Mouse (Mus musculus): ENCODE results near the gene Gpat3. TPM values are rescaled to one million over a fixed set of nuclear protein-coding genes. Genes with fewer than 3 reads are reported as not detected.
A peak's percentile ranks its signal among the peaks of the same experiment; 100 is the strongest.

Gene Gpat3
- total RNA-seq, 2 experiments from 2014 or later, result 2.7 to 8.2 TPM

DNA sequence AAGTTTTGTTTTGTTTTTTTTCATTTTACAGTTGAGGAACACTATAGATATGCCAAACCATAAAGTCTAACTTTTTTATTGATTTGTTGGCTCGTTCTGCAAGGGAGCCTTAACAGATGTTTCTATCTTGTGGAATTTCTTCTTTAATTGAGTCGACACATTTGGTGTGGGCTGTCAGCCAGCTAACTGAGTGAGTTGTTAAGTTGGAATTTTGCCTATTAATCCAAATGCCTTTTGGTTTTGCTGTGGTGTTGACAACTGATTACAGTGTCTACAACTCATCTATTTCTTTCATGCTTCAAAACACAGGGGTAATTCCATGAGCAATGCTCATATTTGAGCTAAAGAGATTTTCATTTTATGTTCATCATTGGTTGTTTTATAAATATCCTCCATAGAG is 20.7 kb downstream of the Gpat3 start:
- Histone ChIP-seq H3K27ac (no peak overlapping the region), H3K4me3 (no peak overlapping the region)
- intact Hi-C loops (cut with DNase I), result no loop called here
- TF ChIP-seq CTCF (IDR thresholded peaks at IDR 0.05), result no peak
- no peak for DNase-seq

DNA sequence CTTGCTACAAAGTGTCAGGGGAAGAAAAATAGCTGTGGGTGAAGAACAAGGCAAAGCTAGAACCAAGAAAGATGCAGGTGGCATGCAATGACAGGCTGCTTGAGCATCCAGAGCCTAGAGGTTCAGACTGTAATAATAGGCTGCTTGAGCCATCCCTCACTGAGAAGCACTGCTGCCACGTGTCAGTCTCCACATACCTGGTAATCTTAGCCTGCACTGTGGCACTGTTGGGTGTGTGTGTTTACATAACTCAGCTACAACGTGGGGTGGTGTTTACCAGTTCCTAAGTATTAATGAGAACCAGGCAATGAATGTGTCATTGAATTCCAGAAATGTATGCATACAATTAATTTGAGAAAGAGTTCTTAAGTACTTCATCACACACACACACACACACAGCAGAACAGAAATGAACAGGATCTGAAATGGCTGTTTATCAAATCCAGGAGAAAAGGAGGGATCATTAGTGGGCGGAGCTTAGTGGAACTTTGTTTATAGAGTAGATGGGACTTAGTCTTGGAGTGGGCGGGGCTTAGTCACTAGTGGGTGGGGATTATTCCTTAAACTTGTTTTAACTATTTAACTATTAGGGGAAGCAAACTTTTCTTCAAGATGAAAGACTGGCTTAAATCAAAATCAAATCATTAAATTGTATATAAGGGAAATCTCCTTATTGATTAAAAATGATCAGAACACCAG is 23.8 kb downstream of the Gpat3 start:
- intact Hi-C loops (cut with DNase I), result no loop called here
- Histone ChIP-seq H3K4me3 (no peak overlapping the region), H3K27ac (no peak overlapping the region)
- no peak for TF ChIP-seq CTCF (IDR thresholded peaks at IDR 0.05)
- no peak for DNase-seq

- no peak for DNase-seq
- Histone ChIP-seq H3K4me3 (no peak overlapping the region), H3K27ac (no peak overlapping the region)
- intact Hi-C loops (cut with DNase I), result no loop called here
- no peak for TF ChIP-seq CTCF (IDR thresholded peaks at IDR 0.05)
Observed at GRCm38 (mm10) chr5:100871987-100872386, 26.5 kb downstream of the Gpat3 start.

DNA sequence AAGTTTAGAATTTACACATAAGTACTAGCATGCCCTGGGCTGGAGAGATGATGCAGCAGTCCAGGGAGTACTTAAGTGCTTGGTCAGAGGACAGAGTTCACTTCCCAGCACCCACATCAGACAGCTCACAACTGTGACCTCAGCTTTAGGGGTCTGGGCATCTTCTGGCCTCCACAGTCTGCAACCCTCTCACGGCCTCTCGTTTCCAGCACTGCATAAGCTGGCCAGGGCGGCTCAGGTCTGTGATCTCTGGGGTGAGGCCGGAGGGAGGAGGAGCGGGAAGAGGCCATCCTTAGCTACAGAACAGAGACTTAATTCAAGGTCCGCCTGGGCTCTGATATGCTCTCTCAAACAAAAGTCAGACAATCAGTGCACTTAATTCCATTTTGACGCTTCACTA is 29.2 kb downstream of the Gpat3 start:
- intact Hi-C loops (cut with DNase I), result no loop called here
- Histone ChIP-seq H3K4me3 (no peak overlapping the region), H3K27ac (no peak overlapping the region)
- TF ChIP-seq CTCF (IDR thresholded peaks at IDR 0.05), result no peak
- DNase-seq, result no peak

- no peak for DNase-seq
- no peak overlapping the region for H3K4me3 ChIP-seq
- no peak for TF ChIP-seq CTCF (IDR thresholded peaks at IDR 0.05)
- intact Hi-C loops (cut with DNase I), result no loop called here
- H3K27ac ChIP-seq, result no peak overlapping the region
Observed at GRCm38 (mm10) chr5:100875180-100875579, 29.7 kb downstream of the Gpat3 start.

GRCm38 (mm10) chr5:100877021-100877420 is 31.5 kb downstream of the Gpat3 start:
- DNase-seq, result no peak
- Histone ChIP-seq H3K27ac (no peak overlapping the region), H3K4me3 (no peak overlapping the region)
- intact Hi-C loops (cut with DNase I), result no loop called here
- no peak for TF ChIP-seq CTCF (IDR thresholded peaks at IDR 0.05)

DNA sequence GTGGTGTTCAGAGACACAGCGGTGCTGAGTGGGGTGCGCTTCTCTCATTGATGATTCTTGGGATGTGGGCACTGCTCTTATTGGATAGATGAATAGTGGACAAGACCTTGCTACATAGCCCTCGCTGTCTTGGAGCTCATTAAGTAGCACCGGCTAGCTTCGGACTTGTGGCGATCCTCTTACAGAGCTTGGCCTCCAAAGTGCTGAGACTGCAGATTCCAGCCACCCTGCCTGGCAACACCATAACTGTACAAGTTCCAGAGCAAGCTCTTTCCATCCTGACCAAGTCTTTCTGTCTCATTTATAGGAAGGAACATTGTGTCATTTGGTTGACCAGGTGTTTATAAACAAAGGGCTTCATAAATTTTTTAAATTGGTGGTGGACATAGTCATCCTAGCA is 39.7 kb downstream of the Gpat3 start:
- DNase-seq, result peak; percentile 63
- intact Hi-C loops (cut with DNase I), result no loop called here
- no peak overlapping the region for H3K27ac ChIP-seq

DNA sequence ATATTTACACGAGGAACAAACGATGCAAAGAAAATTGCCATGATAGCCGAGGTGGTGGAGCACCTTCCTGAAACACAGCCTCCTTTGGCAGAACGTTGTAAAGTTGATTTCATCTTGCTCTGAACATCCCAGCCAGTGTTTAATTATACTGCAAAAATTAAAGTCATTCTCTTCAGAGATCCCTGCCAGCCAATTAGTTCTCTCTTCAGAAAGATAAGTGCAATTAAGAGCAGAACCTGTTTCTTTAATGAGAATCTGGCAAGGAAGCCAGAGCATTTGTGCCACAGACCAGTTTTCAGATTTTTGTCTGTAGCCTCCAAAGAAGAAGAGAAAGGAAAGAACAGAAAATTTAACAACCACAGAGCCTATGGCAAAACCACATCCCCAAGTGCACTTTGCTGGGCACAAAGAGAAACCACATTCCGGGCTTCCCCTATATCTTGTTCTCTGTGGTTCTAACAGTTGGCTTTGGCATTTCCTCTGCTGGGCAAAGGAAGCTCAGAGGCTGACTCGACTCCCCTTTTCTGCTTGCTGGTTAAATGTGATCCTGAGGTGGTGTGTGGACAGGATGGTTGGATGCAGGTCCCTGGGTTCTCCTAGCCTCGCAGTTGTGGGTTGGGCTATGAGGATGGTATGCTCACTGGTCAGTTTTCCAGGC is 40.9 kb downstream of the Gpat3 start:
- Histone ChIP-seq H3K4me3 (no peak overlapping the region), H3K27ac (no peak overlapping the region)
- DNase-seq, result no peak
- no peak for TF ChIP-seq CTCF (IDR thresholded peaks at IDR 0.05)
- intact Hi-C loops (cut with DNase I), result no loop called here

More for the DNA sequence above, 39.7 kb downstream of the Gpat3 start:
- TF ChIP-seq CTCF (IDR thresholded peaks at IDR 0.05), result no peak
- H3K4me3 ChIP-seq, result no peak overlapping the region

DNA sequence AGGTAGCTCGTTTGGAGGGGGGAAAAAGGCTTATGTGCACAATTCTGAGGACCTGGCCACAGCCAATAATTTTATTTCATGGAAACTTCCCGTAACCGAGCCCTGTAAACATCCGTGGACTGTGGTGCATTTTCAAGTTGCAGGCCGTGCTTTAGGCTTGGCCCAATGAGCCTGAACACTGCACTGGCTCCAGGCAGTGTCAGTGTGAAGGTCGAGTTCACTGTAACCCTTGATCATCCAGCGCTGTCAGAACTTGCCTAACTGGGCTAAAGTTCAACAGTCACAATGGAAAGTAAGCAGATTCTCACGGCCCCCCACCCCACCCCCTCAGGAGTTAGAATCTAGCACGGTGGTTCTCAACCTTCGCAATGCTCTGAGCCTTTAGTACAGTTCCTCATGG is 50.7 kb downstream of the Gpat3 start:
- H3K4me3 ChIP-seq, result no peak overlapping the region
- intact Hi-C loops (cut with DNase I), result no loop called here
- H3K27ac ChIP-seq, result no peak overlapping the region
- TF ChIP-seq CTCF (IDR thresholded peaks at IDR 0.05), result no peak
- DNase-seq, result no peak

- intact Hi-C loops (cut with DNase I), result no loop called here
- DNase-seq, result no peak
- Histone ChIP-seq H3K27ac (no peak overlapping the region), H3K4me3 (no peak overlapping the region)
- TF ChIP-seq CTCF (IDR thresholded peaks at IDR 0.05), result no peak
Observed at GRCm38 (mm10) chr5:100899745-100900489, 54.4 kb downstream of the Gpat3 start.

DNA sequence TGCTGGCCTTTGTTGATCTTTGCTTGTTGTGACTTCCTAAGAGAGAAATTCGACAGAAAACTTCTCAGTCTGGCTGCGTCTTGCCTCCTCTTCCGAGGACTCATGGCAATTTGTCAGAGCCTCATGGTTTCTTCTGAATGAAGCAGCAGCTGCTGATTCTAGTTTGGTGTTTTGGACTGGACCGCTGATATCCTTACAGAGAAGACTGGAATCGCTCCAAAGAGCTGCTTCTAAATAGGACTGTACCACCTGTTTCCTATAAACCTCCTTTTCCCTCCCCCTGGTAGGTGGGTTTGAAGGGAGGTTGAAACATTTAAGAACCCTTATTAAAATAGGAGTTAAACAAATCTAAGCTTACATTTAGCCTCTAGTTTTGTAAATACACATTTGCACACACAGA is 55.5 kb downstream of the Gpat3 start:
- no peak for DNase-seq
- Histone ChIP-seq H3K4me3 (no peak overlapping the region), H3K27ac (no peak overlapping the region)
- no peak for TF ChIP-seq CTCF (IDR thresholded peaks at IDR 0.05)
- intact Hi-C loops (cut with DNase I), result no loop called here

- intact Hi-C loops (cut with DNase I), result no loop called here
- no peak overlapping the region for H3K4me3 ChIP-seq
- no peak for TF ChIP-seq CTCF (IDR thresholded peaks at IDR 0.05)
- no peak for DNase-seq
- no peak overlapping the region for H3K27ac ChIP-seq
Observed at GRCm38 (mm10) chr5:100908478-100908877, 63.0 kb downstream of the Gpat3 start.

DNA sequence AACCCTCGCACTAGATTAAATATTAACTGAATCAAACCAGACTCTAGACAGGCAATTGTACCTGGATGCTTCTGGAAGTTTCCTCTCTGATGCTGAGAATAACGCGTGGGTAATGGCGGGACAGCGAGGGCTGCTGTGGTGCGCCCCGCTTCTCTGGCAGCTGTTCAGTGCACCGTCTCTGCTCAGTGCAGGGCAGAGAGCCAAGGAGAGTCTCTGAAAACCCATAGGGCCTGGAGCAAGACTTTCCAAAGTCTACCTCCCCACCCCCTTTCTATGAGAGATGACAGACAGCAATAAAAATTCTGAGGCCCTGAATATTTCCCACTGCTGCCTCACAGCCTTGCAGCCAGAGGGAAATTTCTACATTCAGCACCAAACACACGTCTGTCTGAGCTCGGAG is 63.4 kb downstream of the Gpat3 start:
- no peak for DNase-seq
- intact Hi-C loops (cut with DNase I), result no loop called here
- peak overlapping the region; percentile 62; the same call in 1 of the 2 replicates for H3K27ac ChIP-seq
- H3K4me3 ChIP-seq, result no peak overlapping the region
- no peak for TF ChIP-seq CTCF (IDR thresholded peaks at IDR 0.05)
